Mouse (Mus musculus) urinary bladder, postnatal 0 days (tissue): ENCODE measurements around the gene Rnaseh2b. TPM values are rescaled to one million over a fixed set of nuclear protein-coding genes. Genes with fewer than 3 reads are reported as not detected.

Source experiments
- polyA plus RNA-seq: library from polyadenylated mRNA; unstranded; fragments of >200 nt; fragmentation: Nextera tagmentation; extraction: Ambion mirVana; gene quantifications from 2 replicates; pipeline ENCODE4 v1.2.1, GENCODE M21; 2015

Rnaseh2b gene
- 27.7 and 32.5 TPM in 2 replicates for polyA plus RNA-seq

DNA sequence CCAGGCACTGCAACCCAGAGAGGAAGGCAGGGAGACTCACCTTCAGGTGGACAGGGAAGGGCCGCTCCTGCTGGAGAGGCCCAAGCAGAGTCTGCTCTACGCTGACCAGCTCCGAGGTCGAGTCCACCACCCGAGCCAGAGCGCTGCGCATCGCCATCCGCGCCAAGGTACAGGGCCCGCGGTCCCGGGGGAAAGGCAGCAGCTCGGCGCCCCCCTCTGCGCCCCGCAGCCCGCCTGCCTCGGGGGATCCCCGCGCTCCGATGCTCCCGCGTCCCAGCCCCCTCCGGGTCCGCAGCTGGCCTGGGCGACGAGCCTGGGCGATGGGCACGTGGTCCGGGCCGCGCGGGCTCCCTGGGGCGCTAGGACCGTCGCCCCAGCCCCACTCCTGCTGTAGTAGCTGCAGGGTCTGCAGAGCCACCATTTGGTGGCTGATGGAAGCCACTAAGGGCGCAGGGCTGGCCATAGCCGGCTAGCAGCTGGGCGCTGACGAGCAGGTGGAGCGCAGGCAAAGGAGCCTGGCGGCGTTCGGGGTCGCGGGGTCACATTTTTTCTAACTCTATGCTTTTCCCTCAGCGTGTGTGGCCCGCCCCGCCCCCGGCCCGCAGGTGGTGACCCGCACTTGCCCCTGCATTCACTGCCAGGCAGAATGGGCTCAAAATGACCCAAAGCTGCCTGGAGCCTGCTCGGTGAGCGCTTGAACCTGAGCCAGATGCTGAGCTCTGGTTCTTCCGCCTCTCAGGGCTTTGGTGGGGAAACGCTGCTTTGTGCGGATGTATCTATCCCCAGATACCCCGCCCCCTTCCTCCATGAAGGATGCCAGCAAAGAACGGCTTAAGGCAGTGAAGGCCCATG, at the start of gene Rnaseh2b, which contains the start of gene Dleu7:
TSS of gene Rnaseh2b (plus strand) at position 102 of the 852 bp plus-strand sequence.
TSS of gene Dleu7 (minus strand) at position 560 of the 852 bp plus-strand sequence.

Other genes with a start within 250 kb of the Rnaseh2b start
- not detected in 2 replicates for gene Dleu7, start 458 bp downstream of the Rnaseh2b start, polyA plus RNA-seq
- gene Gucy1b2, start 163.7 kb downstream of the Rnaseh2b start, polyA plus RNA-seq = 0.06 TPM in 1 of 2 replicates, not detected in the other